Mouse (Mus musculus): ENCODE results near the gene Dhx33. TPM values are rescaled to one million over a fixed set of nuclear protein-coding genes. Genes with fewer than 3 reads are reported as not detected.

Gene Dhx33
- polyA plus RNA-seq, 1 experiment, result 14.9 TPM

DNA sequence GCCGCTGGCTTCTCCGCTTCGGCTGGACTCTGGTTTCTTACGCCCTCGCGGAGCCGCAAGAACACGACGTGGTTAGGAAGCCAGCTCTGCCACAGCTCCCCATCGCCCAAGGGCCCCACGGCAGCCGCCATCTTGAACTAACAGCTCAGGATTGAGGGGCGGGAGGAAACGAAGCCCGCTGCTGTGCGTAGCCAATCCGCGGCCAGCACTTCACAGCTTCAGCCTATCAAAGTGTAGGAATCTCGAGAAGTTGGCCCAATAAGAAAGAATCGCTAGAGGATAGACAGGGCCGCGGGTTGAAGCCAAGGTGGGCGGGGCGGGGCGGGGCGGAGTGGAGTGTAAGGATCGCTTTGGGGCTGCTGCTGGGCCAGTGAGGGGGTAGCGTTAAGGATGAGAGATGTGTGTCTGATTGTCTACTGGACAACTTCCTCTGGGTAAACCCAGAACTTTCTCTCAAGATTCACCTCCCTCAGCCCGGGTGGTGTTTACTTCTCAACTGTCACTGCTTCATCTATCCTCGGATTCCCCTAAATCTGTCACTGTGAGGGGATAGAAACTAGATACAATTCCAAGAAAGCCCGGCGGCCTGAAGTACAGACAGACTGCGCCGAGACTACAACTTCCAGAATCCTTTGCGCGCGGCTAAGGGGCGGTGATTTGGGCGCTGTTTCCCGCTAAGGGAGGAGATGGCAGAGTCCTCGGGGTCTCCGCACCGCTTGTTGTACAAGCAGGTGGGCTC is 34.2 kb downstream of the Dhx33 start, which contains the start of the genes Nup88 and Rpain:
TSS of gene Nup88 (minus strand) at position 153 of the 739 bp plus-strand sequence.
TSS of gene Rpain (plus strand) at position 393 of the 739 bp plus-strand sequence.
- no peaks in the 10 kb centered on the region for H3K27me3 ChIP-seq (ENCODE audit: control insufficient read depth, insufficient read depth, insufficient read length)
- peaks cover 45% of the 10 kb centered on the region for H3K79me2 ChIP-seq (ENCODE audit: control insufficient read depth, insufficient read depth)
- H3ac ChIP-seq (ENCODE audit: control insufficient read depth, insufficient read length, low read depth), result peak within 1 kb of the TSS; percentile 96
- H3K36me3 ChIP-seq (ENCODE audit: control insufficient read depth, insufficient read depth), result peaks cover 45% of the 10 kb centered on the region
- peaks cover 19% of the 10 kb centered on the region for H3K79me3 ChIP-seq (ENCODE audit: low read depth)
- TF ChIP-seq CTCF (IDR thresholded peaks at IDR 0.05; ENCODE audit: control insufficient read depth, insufficient read depth, insufficient read length), result no peak
- TF ChIP-seq MYOG (IDR thresholded peaks at IDR 0.05; ENCODE audit: control insufficient read depth, extremely low read depth, insufficient read length), result no peak
- no peak for TF ChIP-seq FOSL1 (IDR thresholded peaks at IDR 0.05; ENCODE audit: insufficient read depth, low read length, poor library complexity, severe bottlenecking)
- TF ChIP-seq USF1 (IDR thresholded peaks at IDR 0.05; ENCODE audit: low read depth), result no peak
- no peak for TF ChIP-seq MYOD1 (IDR thresholded peaks at IDR 0.05; ENCODE audit: control insufficient read depth, insufficient read length, low read depth)
- TF ChIP-seq MAX (IDR thresholded peaks at IDR 0.05), result no peak
- no peak for TF ChIP-seq CEBPB (IDR thresholded peaks at IDR 0.05; ENCODE audit: low read depth)
- H3K4me3 ChIP-seq (ENCODE audit: insufficient read depth, poor library complexity, severe bottlenecking), result peak within 1 kb of the TSS; percentile 99

DNA sequence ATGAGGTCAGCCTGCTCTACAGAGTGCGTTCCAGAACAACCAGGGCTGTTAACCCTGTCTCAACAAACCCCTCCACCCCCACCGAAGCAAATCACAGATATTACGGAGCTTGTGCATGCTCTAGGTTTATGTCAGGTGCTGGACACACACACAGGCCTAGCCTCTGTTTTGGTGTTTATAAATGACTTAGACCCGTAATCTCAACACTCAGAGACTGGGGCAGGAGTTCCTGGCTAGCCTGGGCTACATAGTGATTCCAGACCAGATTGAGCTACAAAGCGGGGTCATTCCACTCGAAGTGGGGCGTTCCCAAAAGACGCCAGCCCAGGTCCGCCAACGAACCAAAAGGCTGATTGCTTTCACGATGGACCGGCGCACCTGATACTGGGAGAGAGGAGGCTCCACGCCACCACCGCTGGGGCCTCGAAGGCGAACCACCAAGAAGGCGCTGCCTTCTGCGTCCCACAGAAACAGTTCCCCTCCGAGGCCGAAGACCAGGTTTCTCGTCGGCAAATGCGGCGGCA is 34.9 kb downstream of the Dhx33 start:
- peaks cover 50% of the 10 kb centered on the region for H3K79me2 ChIP-seq (ENCODE audit: control insufficient read depth, insufficient read depth)
- TF ChIP-seq CEBPB (IDR thresholded peaks at IDR 0.05; ENCODE audit: low read depth) (no peak), MAX (IDR thresholded peaks at IDR 0.05) (no peak), USF1 (IDR thresholded peaks at IDR 0.05; ENCODE audit: low read depth) (no peak), FOSL1 (IDR thresholded peaks at IDR 0.05; ENCODE audit: insufficient read depth, low read length, poor library complexity, severe bottlenecking) (no peak), MYOD1 (IDR thresholded peaks at IDR 0.05; ENCODE audit: control insufficient read depth, insufficient read length, low read depth) (no peak), CTCF (IDR thresholded peaks at IDR 0.05; ENCODE audit: control insufficient read depth, insufficient read depth, insufficient read length) (no peak), MYOG (IDR thresholded peaks at IDR 0.05; ENCODE audit: control insufficient read depth, extremely low read depth, insufficient read length) (no peak)
- H3K79me3 ChIP-seq (ENCODE audit: low read depth), result peaks cover 19% of the 10 kb centered on the region
- peaks cover 45% of the 10 kb centered on the region for H3K36me3 ChIP-seq (ENCODE audit: control insufficient read depth, insufficient read depth)
- peak overlapping the region; percentile 99 for H3K4me3 ChIP-seq (ENCODE audit: insufficient read depth, poor library complexity, severe bottlenecking)
- peak overlapping the region; percentile 96 for H3ac ChIP-seq (ENCODE audit: control insufficient read depth, insufficient read length, low read depth)
- H3K27me3 ChIP-seq (ENCODE audit: control insufficient read depth, insufficient read depth, insufficient read length), result no peaks in the 10 kb centered on the region

DNA sequence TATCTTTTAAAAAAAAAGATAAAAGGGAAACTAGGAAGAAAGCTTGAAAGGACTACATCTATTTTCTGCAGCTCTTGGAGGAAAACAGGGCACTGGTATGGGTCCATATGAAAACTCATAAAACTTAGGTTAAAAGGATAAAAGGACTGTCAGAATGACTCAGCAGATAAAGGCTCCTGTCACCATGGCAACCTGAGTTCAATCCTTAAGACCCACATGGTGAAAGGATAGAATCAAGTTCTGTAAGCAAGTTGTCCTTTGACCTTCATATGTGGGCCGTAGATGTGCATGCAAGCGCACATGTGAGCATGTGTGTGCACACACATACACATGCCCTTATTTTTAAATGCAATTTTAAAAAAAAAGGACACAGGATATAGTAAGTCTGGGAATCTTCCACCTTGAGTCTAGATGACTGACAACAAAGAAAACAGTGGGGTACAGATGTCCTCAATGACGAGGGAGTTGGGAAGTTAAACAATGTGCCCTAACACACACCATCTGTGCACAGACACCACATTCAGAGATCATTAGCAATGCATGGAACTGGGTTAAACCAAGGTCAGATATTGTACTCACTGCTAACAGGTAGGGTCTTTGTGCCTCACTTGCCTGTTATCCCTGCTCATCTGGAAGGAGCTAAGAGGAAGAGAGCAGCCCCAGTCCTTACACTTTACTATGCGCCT is 39.9 kb downstream of the Dhx33 start:
- H3K79me3 ChIP-seq (ENCODE audit: low read depth), result peaks cover 21% of the 10 kb centered on the region
- no peaks in the 10 kb centered on the region for H3K27me3 ChIP-seq (ENCODE audit: control insufficient read depth, insufficient read depth, insufficient read length)
- H3ac ChIP-seq (ENCODE audit: control insufficient read depth, insufficient read length, low read depth), result no peak overlapping the region
- no peak overlapping the region for H3K4me3 ChIP-seq (ENCODE audit: insufficient read depth, poor library complexity, severe bottlenecking)
- TF ChIP-seq USF1 (IDR thresholded peaks at IDR 0.05; ENCODE audit: low read depth) (no peak), CEBPB (IDR thresholded peaks at IDR 0.05; ENCODE audit: low read depth) (no peak), MYOD1 (IDR thresholded peaks at IDR 0.05; ENCODE audit: control insufficient read depth, insufficient read length, low read depth) (no peak), MAX (IDR thresholded peaks at IDR 0.05) (no peak), FOSL1 (IDR thresholded peaks at IDR 0.05; ENCODE audit: insufficient read depth, low read length, poor library complexity, severe bottlenecking) (no peak), CTCF (IDR thresholded peaks at IDR 0.05; ENCODE audit: control insufficient read depth, insufficient read depth, insufficient read length) (no peak), MYOG (IDR thresholded peaks at IDR 0.05; ENCODE audit: control insufficient read depth, extremely low read depth, insufficient read length) (no peak)
- H3K79me2 ChIP-seq (ENCODE audit: control insufficient read depth, insufficient read depth), result peaks cover 54% of the 10 kb centered on the region
- H3K36me3 ChIP-seq (ENCODE audit: control insufficient read depth, insufficient read depth), result peaks cover 73% of the 10 kb centered on the region

DNA sequence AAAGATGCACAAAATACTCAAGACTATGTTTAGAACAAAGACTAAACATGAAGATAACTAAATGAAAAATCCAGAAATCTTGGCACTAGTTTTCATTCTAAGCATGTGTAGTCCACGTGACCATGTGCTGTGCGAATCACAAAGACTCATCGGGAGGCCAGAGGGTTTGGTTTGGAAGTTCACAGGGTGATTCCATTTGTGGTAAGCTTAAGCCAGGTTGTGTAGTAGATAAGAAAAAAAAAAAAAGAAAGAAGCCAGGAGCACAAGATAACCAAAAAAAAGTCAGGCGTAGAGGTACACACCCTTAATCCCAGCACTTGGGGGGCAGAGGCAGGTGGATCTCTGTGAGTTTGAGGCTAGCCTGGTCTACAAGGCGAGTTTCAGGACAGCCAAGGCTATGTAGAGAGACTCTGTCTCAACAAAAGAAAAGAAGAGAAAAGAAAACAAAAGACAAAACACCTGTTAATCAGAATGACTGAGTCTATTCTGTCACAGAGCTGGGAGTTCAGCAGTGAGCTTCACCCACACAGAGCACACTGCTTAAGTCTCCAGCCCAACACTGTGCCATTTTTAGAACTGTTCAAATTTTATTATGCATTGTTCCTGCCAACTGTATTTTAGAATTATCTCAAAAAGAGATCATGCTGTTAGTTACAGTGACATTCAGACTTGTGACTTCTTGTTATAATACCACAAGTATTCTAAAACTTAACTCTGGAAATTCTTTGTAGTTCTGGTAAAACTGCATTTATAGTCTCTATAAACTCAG is 43.3 kb downstream of the Dhx33 start:
- no peak overlapping the region for H3K4me3 ChIP-seq (ENCODE audit: insufficient read depth, poor library complexity, severe bottlenecking)
- H3K36me3 ChIP-seq (ENCODE audit: control insufficient read depth, insufficient read depth), result peaks cover 96% of the 10 kb centered on the region
- H3K27me3 ChIP-seq (ENCODE audit: control insufficient read depth, insufficient read depth, insufficient read length), result no peaks in the 10 kb centered on the region
- peaks cover 4% of the 10 kb centered on the region for H3K79me3 ChIP-seq (ENCODE audit: low read depth)
- TF ChIP-seq CEBPB (IDR thresholded peaks at IDR 0.05; ENCODE audit: low read depth) (no peak), USF1 (IDR thresholded peaks at IDR 0.05; ENCODE audit: low read depth) (no peak), MYOG (IDR thresholded peaks at IDR 0.05; ENCODE audit: control insufficient read depth, extremely low read depth, insufficient read length) (no peak)
- peaks cover 26% of the 10 kb centered on the region for H3K79me2 ChIP-seq (ENCODE audit: control insufficient read depth, insufficient read depth)
- no peak overlapping the region for H3ac ChIP-seq (ENCODE audit: control insufficient read depth, insufficient read length, low read depth)

DNA sequence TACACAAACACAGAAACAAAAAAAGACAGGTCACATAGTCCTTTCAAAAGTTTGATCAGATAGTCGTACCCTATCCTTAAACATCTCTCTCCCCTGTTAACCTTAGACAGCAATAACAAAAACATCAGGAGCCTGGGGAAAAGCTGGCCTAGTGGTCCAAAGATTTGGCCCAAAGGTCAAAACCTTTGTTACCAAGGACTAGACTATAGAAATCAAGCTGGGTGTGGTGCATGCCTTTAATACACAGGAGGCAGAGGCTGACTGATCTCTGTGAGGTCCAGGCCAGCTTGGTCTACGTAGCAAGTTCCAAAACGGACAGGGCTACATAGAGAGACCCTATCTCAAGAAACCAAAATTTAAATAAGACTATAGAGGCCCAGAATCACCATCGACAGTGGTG is 49.5 kb downstream of the Dhx33 start:
- Histone ChIP-seq H3ac (ENCODE audit: control insufficient read depth, insufficient read length, low read depth) (no peak overlapping the region), H3K79me2 (ENCODE audit: control insufficient read depth, insufficient read depth) (no peaks in the 10 kb centered on the region), H3K4me3 (ENCODE audit: insufficient read depth, poor library complexity, severe bottlenecking) (no peak overlapping the region), H3K27me3 (ENCODE audit: control insufficient read depth, insufficient read depth, insufficient read length) (no peaks in the 10 kb centered on the region), H3K36me3 (ENCODE audit: control insufficient read depth, insufficient read depth) (peaks cover 91% of the 10 kb centered on the region), H3K79me3 (ENCODE audit: low read depth) (no peaks in the 10 kb centered on the region)
- no peak for TF ChIP-seq USF1 (IDR thresholded peaks at IDR 0.05; ENCODE audit: low read depth)
- no peak for TF ChIP-seq CTCF (IDR thresholded peaks at IDR 0.05; ENCODE audit: control insufficient read depth, insufficient read depth, insufficient read length)
- no peak for TF ChIP-seq MYOG (IDR thresholded peaks at IDR 0.05; ENCODE audit: control insufficient read depth, extremely low read depth, insufficient read length)
- no peak for TF ChIP-seq MAX (IDR thresholded peaks at IDR 0.05)
- TF ChIP-seq MYOD1 (IDR thresholded peaks at IDR 0.05; ENCODE audit: control insufficient read depth, insufficient read length, low read depth), result no peak
- no peak for TF ChIP-seq CEBPB (IDR thresholded peaks at IDR 0.05; ENCODE audit: low read depth)
- no peak for TF ChIP-seq FOSL1 (IDR thresholded peaks at IDR 0.05; ENCODE audit: insufficient read depth, low read length, poor library complexity, severe bottlenecking)
